ENCODE assay signal across 20 mouse cellular contexts in the genomic region with DNA sequence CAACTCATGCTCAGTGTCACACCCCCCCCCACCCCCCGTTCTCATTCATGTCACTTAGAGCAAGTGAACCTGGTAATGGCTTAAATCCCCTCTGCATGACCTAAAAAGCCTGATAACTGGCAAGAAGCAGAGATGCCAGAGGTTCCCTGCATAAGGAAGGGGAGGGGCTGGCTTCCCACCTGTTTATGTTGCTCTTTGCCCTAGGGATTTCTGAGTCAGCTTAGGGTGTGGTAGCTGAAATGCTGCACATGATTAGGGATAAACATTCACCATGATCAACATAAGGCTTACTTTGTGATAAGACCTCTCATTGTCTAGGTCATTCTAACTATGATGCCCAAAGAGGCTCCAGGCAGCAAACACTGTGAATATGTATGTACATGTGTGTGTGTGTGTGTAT.
"Had no signal": no experiment of that assay in that cellular context is flagged by ENCODE, and none has a peak within 500 bp of the region (broad histone marks: within the 10 kb centered on the region; RNA-seq: fewer than 3 reads in every experiment).

No protein-coding gene starts in this region.

- H3K4me2 ChIP-seq: liver, embryonic 15.5 days; lung, embryonic 15.5 days; midbrain, embryonic 12.5 days; neural tube, embryonic 13.5 days; neural tube, embryonic 15.5 days had no signal

- H3K27me3 ChIP-seq: liver, embryonic 15.5 days; lung, embryonic 15.5 days; neural tube, embryonic 15.5 days had no signal

- DNase-seq: liver, postnatal 0 days; lung, adult 2 months; lung, postnatal 4 days; midbrain, embryonic 14.5 days; retina, postnatal 1 day; right cerebral cortex, adult 18-20 months; right cerebral cortex, postnatal 25 days; right cerebral cortex, postnatal 4 days; thymus, adult 2 months; thymus, postnatal 25 days; thymus, postnatal 4 days had no signal

- H3K4me1 ChIP-seq: liver, embryonic 15.5 days; lung, embryonic 15.5 days; neural tube, embryonic 15.5 days had no signal

- H3K36me3 ChIP-seq: liver, embryonic 15.5 days; lung, embryonic 15.5 days; midbrain, embryonic 10.5 days; midbrain, embryonic 12.5 days; neural tube, embryonic 13.5 days; neural tube, embryonic 15.5 days had no signal

- H3K27ac ChIP-seq: liver, embryonic 15.5 days; lung, embryonic 15.5 days; midbrain, embryonic 10.5 days; midbrain, embryonic 12.5 days; neural tube, embryonic 13.5 days; neural tube, embryonic 15.5 days had no signal

- H3K9me3 ChIP-seq: liver, embryonic 15.5 days; lung, embryonic 15.5 days; midbrain, embryonic 10.5 days; midbrain, embryonic 12.5 days; neural tube, embryonic 13.5 days; neural tube, embryonic 15.5 days had no signal

- H3K9ac ChIP-seq: liver, embryonic 15.5 days; liver, postnatal 0 days; lung, embryonic 15.5 days; midbrain, embryonic 12.5 days; neural tube, embryonic 13.5 days; neural tube, embryonic 15.5 days had no signal

- ATAC-seq: liver, postnatal 0 days; lung, postnatal 0 days; midbrain, embryonic 16.5 days had no signal

- H3K4me3 ChIP-seq: liver, embryonic 15.5 days; lung, embryonic 15.5 days; midbrain, embryonic 10.5 days; midbrain, embryonic 12.5 days; myocyte; neural tube, embryonic 13.5 days; neural tube, embryonic 15.5 days had no signal
